Mouse (Mus musculus): ENCODE data around the gene Plekhm1.

DNA sequence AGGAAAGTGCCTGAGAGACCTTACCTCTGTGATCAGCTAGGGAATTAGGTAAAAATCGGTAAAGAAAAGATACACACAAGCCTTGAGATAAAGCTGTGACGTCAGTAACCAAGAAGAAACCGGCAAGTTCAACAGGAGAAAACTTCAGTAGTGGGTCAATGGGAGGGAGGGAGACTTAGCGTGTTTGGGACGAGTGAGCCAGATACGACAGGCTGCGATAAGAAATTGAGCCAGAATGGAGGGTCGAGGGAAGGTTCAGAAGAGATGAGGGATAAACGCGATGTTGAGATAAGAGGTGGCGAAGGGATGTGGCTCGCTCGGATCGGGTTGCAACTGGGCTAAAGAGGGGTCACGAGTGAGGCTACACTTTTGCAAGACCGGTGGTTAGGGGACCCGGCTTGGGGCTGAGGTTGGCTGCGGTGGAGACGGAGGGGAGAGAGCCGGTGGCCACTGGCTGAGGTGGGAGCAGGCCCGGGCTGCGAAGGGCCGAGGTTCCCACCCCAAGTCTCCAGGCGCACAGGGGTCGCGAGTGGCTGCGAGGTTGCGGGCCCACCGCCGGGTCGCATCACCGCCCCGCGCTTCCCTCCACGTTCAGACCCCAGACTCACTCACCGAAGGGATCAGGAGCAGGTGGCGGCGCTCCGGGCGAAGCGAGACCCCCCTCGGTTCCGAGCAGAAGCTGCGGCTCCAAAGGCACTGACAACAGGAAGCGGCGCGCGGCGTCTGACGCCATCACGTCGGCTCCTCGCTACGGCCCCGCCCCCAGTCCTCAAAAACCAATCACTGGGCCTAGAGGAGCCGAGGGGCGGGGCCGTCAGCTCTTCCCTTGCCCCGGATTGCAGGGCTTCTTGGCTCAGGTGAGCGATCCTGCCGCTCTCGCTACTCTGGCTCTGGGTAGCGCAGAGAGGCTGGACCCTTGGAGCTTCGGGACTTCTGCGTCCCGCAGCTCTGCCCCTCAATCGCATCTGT is at the start of gene Plekhm1:
- TF ChIP-seq GATA1 (IDR thresholded peaks at IDR 0.05; ENCODE audit: borderline replicate concordance, low read length) (no peak), CTCF (IDR thresholded peaks at IDR 0.05; ENCODE audit: low read depth, low read length) (no peak), TAL1 (conservative IDR thresholded peaks at IDR 0.05; ENCODE audit: low read depth, low read length) (no peak)
